Mouse (Mus musculus) embryo, embryonic 11 days (tissue): ENCODE measurements around the gene Alox5ap.
A peak's percentile ranks its signal among the peaks of the same experiment; 100 is the strongest.

Experiments used
- DNase-seq: peaks from one replicate; pipeline ENCODE4 v3.0.0-alpha.2; 2015

Alox5ap gene

GRCm38 (mm10) chr5:149264405-149264804, at the start of gene Alox5ap:
Gene Alox5ap (plus strand): TSS chr5:149264767.
- DNase-seq: no peak

- no peak for DNase-seq
Measured at GRCm38 (mm10) chr5:149215540-149215939, 49.0 kb upstream of the Alox5ap start.

DNA sequence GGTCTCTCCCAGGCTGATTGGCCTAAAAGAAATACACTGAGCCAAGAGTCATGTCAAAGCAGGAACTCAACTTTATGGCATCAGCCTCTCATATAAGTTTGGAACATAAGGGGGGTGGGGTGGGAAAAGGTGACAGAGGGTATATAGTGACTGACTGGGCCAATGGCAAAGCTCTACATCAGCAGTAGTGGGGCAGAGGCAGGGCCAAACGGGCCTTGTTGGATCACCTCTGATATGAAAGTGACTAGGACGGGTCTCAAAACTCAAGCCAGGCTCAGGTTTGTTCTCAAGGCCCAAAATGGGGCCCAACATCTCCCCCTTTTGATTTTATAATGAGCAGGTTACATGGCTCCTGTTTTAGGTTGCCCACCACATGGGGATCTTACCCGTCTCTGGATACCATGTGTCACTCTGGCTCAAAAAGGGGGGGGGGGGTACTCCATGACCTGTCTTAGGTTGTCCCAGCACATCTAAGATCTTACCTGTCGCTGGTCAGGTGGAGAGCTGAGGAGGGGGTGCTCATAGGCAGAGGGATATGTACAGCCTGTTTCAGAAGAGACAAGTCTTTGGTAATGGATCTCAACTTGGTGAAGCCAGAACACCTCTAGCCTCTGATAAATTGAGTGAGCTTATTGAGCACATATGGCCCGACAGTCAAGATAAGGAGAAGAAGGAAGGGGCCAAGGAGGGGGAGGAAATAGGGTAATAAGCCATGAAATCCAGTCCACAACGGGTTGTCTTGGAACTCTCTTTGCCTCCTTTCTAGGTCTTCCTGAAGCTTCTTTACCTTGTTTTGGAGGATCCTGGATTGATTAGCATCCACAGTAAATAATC, 46.8 kb upstream of the Alox5ap start:
- no peak for DNase-seq

- no peak for DNase-seq
Measured at GRCm38 (mm10) chr5:149219493-149219892, 45.1 kb upstream of the Alox5ap start.

GRCm38 (mm10) chr5:149221355-149221754, 43.2 kb upstream of the Alox5ap start:
- no peak for DNase-seq

GRCm38 (mm10) chr5:149224666-149225065, 39.9 kb upstream of the Alox5ap start:
- DNase-seq: peak; percentile 28

- DNase-seq: peak; percentile 97
Measured at GRCm38 (mm10) chr5:149228700-149229618, 35.6 kb upstream of the Alox5ap start.

DNA sequence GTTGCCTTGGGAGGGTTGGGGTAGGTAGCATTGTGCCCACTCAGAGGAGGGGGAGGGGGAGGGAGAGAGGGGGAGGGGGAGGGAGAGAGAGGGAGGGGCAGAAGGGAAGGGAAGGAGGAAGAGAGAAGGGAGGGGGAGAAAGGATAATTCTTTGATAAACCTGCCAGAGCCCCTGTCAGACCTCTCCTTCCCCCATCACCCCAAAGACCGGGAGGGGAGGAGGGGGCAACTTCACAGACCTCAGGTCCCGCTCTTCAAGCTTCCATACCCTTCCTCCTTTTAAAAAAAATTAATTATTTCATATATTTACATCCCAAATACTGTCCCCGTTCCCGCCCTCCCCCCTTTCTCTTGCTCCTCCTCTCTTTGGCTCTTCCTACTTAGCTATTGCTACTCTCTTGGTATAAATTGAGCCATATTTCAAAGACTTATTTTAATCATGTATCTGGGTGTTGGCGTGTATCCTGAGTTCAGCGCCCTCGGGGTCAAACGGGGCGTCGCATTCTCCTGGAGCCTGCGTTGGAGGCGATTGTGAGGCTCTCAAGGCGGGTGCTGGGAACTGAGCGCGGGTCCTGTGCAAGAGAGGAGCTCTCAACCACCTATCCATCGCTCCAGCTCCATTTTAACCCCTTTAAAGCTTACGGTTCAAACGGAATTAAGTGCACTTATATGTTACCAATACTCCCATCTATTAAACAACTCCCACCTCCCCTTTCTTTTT, 34.8 kb upstream of the Alox5ap start:
- no peak for DNase-seq

DNA sequence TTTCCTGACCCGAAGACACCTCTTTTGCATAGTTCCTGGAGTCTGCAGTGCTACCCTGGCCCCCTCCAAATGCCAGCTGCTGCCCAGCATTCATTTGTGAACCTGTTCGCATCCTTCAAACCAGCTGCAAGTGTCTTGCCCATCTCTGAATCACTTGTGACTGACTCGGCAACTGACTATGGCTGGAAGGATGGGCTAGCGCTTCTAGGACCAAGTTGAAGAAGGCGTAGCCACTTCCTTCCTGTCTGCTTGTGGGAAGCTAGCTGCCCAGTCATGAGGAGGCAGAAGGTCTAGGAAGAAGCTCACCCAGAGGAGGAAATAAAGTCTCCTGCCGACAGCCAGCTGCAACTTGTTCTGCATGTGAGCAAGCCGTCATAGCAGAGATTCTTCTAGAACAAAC, 29.6 kb upstream of the Alox5ap start:
- no peak for DNase-seq

DNA sequence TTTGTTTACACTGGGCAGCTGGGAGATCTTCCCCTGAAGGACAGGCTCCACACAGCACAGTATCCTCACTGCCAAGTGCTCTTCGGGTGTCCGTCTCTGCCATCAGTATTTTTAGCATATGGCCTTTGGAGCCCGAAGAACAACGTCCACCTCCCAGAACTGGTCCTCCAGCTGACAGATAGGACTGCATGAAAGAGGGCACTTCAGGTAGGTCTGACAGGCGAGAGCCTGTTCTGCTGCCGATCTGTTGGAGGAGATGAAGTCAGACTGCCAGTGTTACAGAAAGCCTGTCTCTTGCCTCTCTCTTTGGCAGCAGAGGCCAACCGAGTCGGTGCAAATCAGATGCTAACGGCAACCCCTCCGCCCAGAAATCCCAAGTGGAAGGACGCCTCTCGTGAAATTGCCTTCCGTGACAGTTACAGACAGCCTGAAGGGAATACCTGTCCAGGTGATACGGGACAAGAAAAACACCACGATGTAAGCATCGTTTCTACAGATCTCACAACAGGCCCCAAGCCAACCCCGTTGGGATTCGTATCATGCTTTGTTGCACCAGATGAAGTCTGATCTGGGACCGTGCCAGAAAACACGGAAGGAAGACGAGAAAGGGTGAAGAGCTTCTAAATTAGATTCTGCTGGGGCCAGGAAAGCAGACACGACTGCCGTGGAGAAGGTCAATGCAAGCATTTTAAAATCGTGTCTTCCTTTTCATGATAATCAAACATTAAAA, 27.2 kb upstream of the Alox5ap start:
- DNase-seq: no peak

DNA sequence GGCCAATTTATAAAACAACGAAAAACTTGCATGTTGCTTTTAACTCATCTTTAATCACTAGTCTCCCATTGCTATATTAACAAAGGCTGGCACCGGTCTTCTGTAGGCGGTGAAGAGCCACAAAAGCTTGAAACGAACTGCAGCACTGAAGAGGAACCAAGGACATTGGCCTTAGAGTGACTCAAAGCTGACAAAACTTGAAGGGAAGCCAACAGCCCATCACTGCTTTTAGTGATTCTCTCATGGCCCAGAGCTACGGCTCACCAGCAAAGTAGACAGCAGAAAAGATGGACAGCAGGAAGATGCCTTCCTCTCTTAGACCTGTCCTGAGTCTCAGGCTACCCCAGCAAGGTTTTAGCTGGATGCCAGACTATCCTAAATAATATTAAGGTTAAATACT, 22.1 kb upstream of the Alox5ap start:
- DNase-seq: no peak

GRCm38 (mm10) chr5:149243053-149243452, 21.5 kb upstream of the Alox5ap start:
- no peak for DNase-seq

- no peak for DNase-seq
Measured at GRCm38 (mm10) chr5:149245391-149245964, 19.1 kb upstream of the Alox5ap start.

GRCm38 (mm10) chr5:149245965-149246470, 18.5 kb upstream of the Alox5ap start:
- DNase-seq: peak; percentile 42

GRCm38 (mm10) chr5:149247047-149247904, 17.3 kb upstream of the Alox5ap start:
- no peak for DNase-seq

DNA sequence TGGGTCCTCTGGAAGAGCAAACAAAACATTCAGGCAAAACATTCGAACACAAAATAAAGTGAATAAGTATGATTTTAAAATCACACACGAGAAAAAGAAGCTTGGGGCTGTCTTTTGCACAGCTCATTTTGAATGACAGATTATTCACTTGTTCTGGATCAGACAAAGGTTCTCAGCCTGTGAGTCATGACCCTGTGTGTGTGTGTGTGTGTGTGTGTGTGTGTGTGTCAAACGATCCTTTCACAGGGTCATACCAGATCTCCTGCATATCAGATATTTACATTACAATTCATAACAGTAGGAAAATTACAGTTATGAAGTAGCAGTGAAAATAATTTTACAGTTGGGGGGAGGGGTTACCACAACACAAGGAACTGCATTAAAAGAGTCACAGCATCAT, 12.3 kb upstream of the Alox5ap start:
- DNase-seq: no peak

- no peak for DNase-seq
Measured at GRCm38 (mm10) chr5:149253491-149253890, 11.1 kb upstream of the Alox5ap start.

GRCm38 (mm10) chr5:149255522-149255921, 9.0 kb upstream of the Alox5ap start:
- DNase-seq: no peak

DNA sequence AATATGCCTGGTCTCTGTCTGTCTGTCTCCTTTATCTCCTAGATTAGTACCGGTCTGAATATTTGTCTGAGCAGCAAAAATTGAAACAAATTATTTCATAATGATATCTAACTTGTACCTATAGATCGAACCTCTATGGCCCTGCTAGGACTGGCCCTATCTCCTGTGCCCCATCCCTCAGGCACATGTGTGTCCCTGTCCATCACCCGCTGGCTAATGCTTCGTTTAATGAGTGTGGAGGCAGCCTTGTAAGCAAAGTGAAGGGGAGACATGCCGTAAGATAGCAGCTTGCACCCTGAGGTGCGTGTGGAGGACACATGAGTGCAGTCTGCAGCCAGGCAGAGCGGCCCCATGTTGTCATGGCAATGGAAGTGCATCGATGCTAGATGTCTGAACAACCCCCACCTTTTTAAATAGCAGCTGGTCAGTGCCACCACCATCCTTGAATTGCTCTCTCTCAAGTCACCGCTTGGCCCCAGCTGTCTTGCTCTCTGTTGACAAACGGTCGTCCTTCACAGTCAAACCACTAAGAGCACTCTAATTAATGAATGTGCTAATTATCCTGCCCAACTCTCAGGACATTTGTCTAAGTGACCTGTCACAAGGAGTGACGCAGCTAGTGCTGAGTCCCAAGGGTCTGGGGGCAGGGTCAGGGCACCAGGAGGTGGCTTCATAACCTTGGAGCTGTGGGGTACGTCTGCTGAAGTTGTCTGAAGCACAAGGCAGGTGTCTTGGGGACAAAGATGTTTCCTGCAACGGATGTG, 6.9 kb upstream of the Alox5ap start:
- peak; percentile 56 for DNase-seq

GRCm38 (mm10) chr5:149259093-149259492, 5.5 kb upstream of the Alox5ap start:
- peak; percentile 71 for DNase-seq
